Mouse (Mus musculus): ENCODE measurements around the gene Akna. TPM values are rescaled to one million over a fixed set of nuclear protein-coding genes. Genes with fewer than 3 reads are reported as not detected.

Gene Akna
- polyA plus RNA-seq, 1 experiment, result 61.0 TPM

- H3K4me1 ChIP-seq (ENCODE audit: control insufficient read depth, insufficient read depth, low read length), result no peaks in the 10 kb centered on the region
- 0 out of 2 replicates have a peak, but pooled peaks have one; percentile 14 for TF ChIP-seq POLR2A (IDR thresholded peaks at IDR 0.05; ENCODE audit: control insufficient read depth, low read depth, low read length)
- TF ChIP-seq CTCF (IDR thresholded peaks at IDR 0.05; ENCODE audit: control insufficient read depth, insufficient read depth, insufficient replicate concordance, low read depth, low read length), result no peak
- no peak overlapping the region for H3K27ac ChIP-seq (ENCODE audit: control insufficient read depth, insufficient read depth, low read depth, low read length)
- no peaks in the 10 kb centered on the region; the same call in 1 of the 2 replicates for H3K36me3 ChIP-seq (ENCODE audit: control insufficient read depth, insufficient read depth, low read length)
- H3K27me3 ChIP-seq (ENCODE audit: control insufficient read depth, insufficient read depth, low read length), result no peaks in the 10 kb centered on the region
- H3K4me3 ChIP-seq (ENCODE audit: control insufficient read depth, low read depth, low read length), result peak overlapping the region; percentile 20
Observed at GRCm38 (mm10) chr4:63383474-63383873, 19.7 kb downstream of the Akna start.

GRCm38 (mm10) chr4:63382676-63383369 lies 20.3 kb downstream of the Akna start:
- Histone ChIP-seq H3K36me3 (ENCODE audit: control insufficient read depth, insufficient read depth, low read length) (no peaks in the 10 kb centered on the region; the same call in 1 of the 2 replicates), H3K27ac (ENCODE audit: control insufficient read depth, insufficient read depth, low read depth, low read length) (no peak overlapping the region), H3K27me3 (ENCODE audit: control insufficient read depth, insufficient read depth, low read length) (no peaks in the 10 kb centered on the region), H3K4me3 (ENCODE audit: control insufficient read depth, low read depth, low read length) (peak overlapping the region; percentile 83), H3K4me1 (ENCODE audit: control insufficient read depth, insufficient read depth, low read length) (no peaks in the 10 kb centered on the region; the same call in 1 of the 2 replicates)
- TF ChIP-seq CTCF (IDR thresholded peaks at IDR 0.05; ENCODE audit: control insufficient read depth, insufficient read depth, insufficient replicate concordance, low read depth, low read length) (no peak), POLR2A (IDR thresholded peaks at IDR 0.05; ENCODE audit: control insufficient read depth, low read depth, low read length) (no peak)

GRCm38 (mm10) chr4:63377483-63377882 lies 25.7 kb downstream of the Akna start:
- H3K36me3 ChIP-seq (ENCODE audit: control insufficient read depth, insufficient read depth, low read length), result no peaks in the 10 kb centered on the region; the same call in 1 of the 2 replicates
- no peak overlapping the region for H3K27ac ChIP-seq (ENCODE audit: control insufficient read depth, insufficient read depth, low read depth, low read length)
- H3K4me3 ChIP-seq (ENCODE audit: control insufficient read depth, low read depth, low read length), result peak overlapping the region; percentile 58
- H3K27me3 ChIP-seq (ENCODE audit: control insufficient read depth, insufficient read depth, low read length), result no peaks in the 10 kb centered on the region
- no peak for TF ChIP-seq POLR2A (IDR thresholded peaks at IDR 0.05; ENCODE audit: control insufficient read depth, low read depth, low read length)
- TF ChIP-seq CTCF (IDR thresholded peaks at IDR 0.05; ENCODE audit: control insufficient read depth, insufficient read depth, insufficient replicate concordance, low read depth, low read length), result no peak
- peaks cover 7% of the 10 kb centered on the region; the same call in 1 of the 2 replicates for H3K4me1 ChIP-seq (ENCODE audit: control insufficient read depth, insufficient read depth, low read length)

- Histone ChIP-seq H3K4me1 (ENCODE audit: control insufficient read depth, insufficient read depth, low read length) (peaks cover 7% of the 10 kb centered on the region; the same call in 1 of the 2 replicates), H3K27ac (ENCODE audit: control insufficient read depth, insufficient read depth, low read depth, low read length) (no peak overlapping the region), H3K36me3 (ENCODE audit: control insufficient read depth, insufficient read depth, low read length) (no peaks in the 10 kb centered on the region), H3K27me3 (ENCODE audit: control insufficient read depth, insufficient read depth, low read length) (no peaks in the 10 kb centered on the region), H3K4me3 (ENCODE audit: control insufficient read depth, low read depth, low read length) (no peak overlapping the region)
- no peak for TF ChIP-seq CTCF (IDR thresholded peaks at IDR 0.05; ENCODE audit: control insufficient read depth, insufficient read depth, insufficient replicate concordance, low read depth, low read length)
- no peak for TF ChIP-seq POLR2A (IDR thresholded peaks at IDR 0.05; ENCODE audit: control insufficient read depth, low read depth, low read length)
Observed at GRCm38 (mm10) chr4:63375367-63375766, 27.8 kb downstream of the Akna start.

GRCm38 (mm10) chr4:63374331-63374730 lies 28.8 kb downstream of the Akna start:
- Histone ChIP-seq H3K36me3 (ENCODE audit: control insufficient read depth, insufficient read depth, low read length) (no peaks in the 10 kb centered on the region), H3K4me3 (ENCODE audit: control insufficient read depth, low read depth, low read length) (no peak overlapping the region)
- TF ChIP-seq POLR2A (IDR thresholded peaks at IDR 0.05; ENCODE audit: control insufficient read depth, low read depth, low read length) (no peak), CTCF (IDR thresholded peaks at IDR 0.05; ENCODE audit: control insufficient read depth, insufficient read depth, insufficient replicate concordance, low read depth, low read length) (no peak)

GRCm38 (mm10) chr4:63373404-63373803 lies 29.8 kb downstream of the Akna start:
- Histone ChIP-seq H3K4me3 (ENCODE audit: control insufficient read depth, low read depth, low read length) (no peak overlapping the region), H3K27ac (ENCODE audit: control insufficient read depth, insufficient read depth, low read depth, low read length) (no peak overlapping the region), H3K36me3 (ENCODE audit: control insufficient read depth, insufficient read depth, low read length) (no peaks in the 10 kb centered on the region), H3K4me1 (ENCODE audit: control insufficient read depth, insufficient read depth, low read length) (peaks cover 7% of the 10 kb centered on the region; the same call in 1 of the 2 replicates), H3K27me3 (ENCODE audit: control insufficient read depth, insufficient read depth, low read length) (no peaks in the 10 kb centered on the region)
- TF ChIP-seq CTCF (IDR thresholded peaks at IDR 0.05; ENCODE audit: control insufficient read depth, insufficient read depth, insufficient replicate concordance, low read depth, low read length) (no peak), POLR2A (IDR thresholded peaks at IDR 0.05; ENCODE audit: control insufficient read depth, low read depth, low read length) (no peak)

More at GRCm38 (mm10) chr4:63374331-63374730, 28.8 kb downstream of the Akna start:
- H3K27ac ChIP-seq (ENCODE audit: control insufficient read depth, insufficient read depth, low read depth, low read length), result no peak overlapping the region
- no peaks in the 10 kb centered on the region for H3K27me3 ChIP-seq (ENCODE audit: control insufficient read depth, insufficient read depth, low read length)
- H3K4me1 ChIP-seq (ENCODE audit: control insufficient read depth, insufficient read depth, low read length), result peaks cover 7% of the 10 kb centered on the region; the same call in 1 of the 2 replicates

- Histone ChIP-seq H3K4me1 (ENCODE audit: control insufficient read depth, insufficient read depth, low read length) (peaks cover 5% of the 10 kb centered on the region; the same call in 1 of the 2 replicates), H3K27ac (ENCODE audit: control insufficient read depth, insufficient read depth, low read depth, low read length) (no peak overlapping the region), H3K36me3 (ENCODE audit: control insufficient read depth, insufficient read depth, low read length) (no peaks in the 10 kb centered on the region), H3K27me3 (ENCODE audit: control insufficient read depth, insufficient read depth, low read length) (no peaks in the 10 kb centered on the region), H3K4me3 (ENCODE audit: control insufficient read depth, low read depth, low read length) (no peak overlapping the region)
- TF ChIP-seq POLR2A (IDR thresholded peaks at IDR 0.05; ENCODE audit: control insufficient read depth, low read depth, low read length) (no peak), CTCF (IDR thresholded peaks at IDR 0.05; ENCODE audit: control insufficient read depth, insufficient read depth, insufficient replicate concordance, low read depth, low read length) (peak; percentile 20; the same call in 1 of the 2 replicates)
Observed at GRCm38 (mm10) chr4:63371890-63372289, 31.3 kb downstream of the Akna start.
